Mouse (Mus musculus): Measurements from ENCODE around the gene Ctsr.
"Not testable (repeated sequence)": the region's sequence is repeated elsewhere in the genome, so short reads cannot be mapped to it uniquely, and the experiment has no call there.

The Ctsr gene

GRCm38 (mm10) chr13:61164156-61164555 lies at the start of gene Ctsr:
Gene Ctsr, minus strand, starts transcription at chr13:61164256.
- in situ Hi-C loops (cut with MboI, MseI), result no loop called here

GRCm38 (mm10) chr13:61203310-61203709 lies 39.3 kb upstream of the Ctsr start, which contains the start of gene Cts6:
Gene Cts6, minus strand, starts transcription at chr13:61203410.
- in situ Hi-C loops (cut with MboI, MseI), result no loop called here

- in situ Hi-C loops (cut with MboI, MseI), result not testable (repeated sequence)
These were observed 21.3 kb upstream of the Ctsr start for GRCm38 (mm10) chr13:61185151-61185933.

GRCm38 (mm10) chr13:61164622-61165021 lies 566 bp upstream of the Ctsr start:
- in situ Hi-C loops (cut with MboI, MseI), result no loop called here
